Mouse (Mus musculus): ENCODE results near the gene Slc2a4.

DNA sequence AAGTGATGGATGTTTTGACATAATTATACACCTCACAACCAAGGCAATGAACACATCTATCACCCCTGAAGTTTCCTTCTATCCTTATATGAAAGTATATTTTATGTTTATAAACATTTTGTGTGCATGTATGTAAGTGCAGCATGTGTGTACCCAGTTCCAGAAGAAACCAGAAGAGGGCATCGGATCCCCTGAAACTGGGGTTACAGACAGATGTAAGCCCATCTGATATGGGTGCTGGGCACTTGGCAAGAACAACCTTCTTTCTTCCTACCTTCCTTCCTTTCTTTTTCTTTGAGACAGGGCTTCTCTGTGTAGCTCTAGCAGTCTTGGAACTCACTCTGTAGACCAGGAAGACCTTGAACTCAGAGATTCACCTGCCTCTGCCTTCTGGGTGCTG is 8.2 kb upstream of the Slc2a4 start:
- TF ChIP-seq CTCF (IDR thresholded peaks at IDR 0.05; ENCODE audit: low read depth) (peak; percentile 37; the same call in 1 of the 2 replicates), EP300 (IDR thresholded peaks at IDR 0.05; ENCODE audit: low read depth) (no peak)
